Mouse (Mus musculus) T-cell, adult 2 months (primary cell): Measurements from ENCODE around the gene Akap13.
A peak's percentile ranks its signal among the peaks of the same experiment; 100 is the strongest.

Experiments used
- DNase-seq: peaks from one replicate; pipeline ENCODE4 v3.0.0; 2022; ENCODE audit warnings: low spot score

Gene Akap13

GRCm38 (mm10) chr7:75460290-75460689 is 5.0 kb downstream of the Akap13 start:
- no peak for DNase-seq

- DNase-seq = no peak
Observed at GRCm38 (mm10) chr7:75463579-75464162, 8.3 kb downstream of the Akap13 start.

DNA sequence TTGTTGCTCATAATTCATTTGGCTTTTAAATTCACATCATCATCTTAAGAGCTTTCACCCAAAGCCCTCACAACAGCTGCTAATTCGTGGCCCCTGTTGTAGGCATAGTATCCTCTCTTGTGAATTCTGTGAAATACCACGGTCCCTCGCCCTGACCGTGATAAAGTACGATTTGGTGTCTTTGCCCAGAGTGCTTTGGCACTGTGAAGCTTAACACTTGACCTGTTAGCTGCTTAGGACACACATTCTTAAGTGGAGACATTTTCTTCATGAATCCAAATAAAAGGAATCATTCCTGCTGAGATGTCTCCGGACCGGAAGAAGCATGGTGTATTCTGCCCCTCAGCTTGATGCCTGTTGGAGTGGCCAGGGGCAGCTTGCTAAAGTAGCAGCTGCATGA is 12.5 kb downstream of the Akap13 start:
- DNase-seq = no peak

DNA sequence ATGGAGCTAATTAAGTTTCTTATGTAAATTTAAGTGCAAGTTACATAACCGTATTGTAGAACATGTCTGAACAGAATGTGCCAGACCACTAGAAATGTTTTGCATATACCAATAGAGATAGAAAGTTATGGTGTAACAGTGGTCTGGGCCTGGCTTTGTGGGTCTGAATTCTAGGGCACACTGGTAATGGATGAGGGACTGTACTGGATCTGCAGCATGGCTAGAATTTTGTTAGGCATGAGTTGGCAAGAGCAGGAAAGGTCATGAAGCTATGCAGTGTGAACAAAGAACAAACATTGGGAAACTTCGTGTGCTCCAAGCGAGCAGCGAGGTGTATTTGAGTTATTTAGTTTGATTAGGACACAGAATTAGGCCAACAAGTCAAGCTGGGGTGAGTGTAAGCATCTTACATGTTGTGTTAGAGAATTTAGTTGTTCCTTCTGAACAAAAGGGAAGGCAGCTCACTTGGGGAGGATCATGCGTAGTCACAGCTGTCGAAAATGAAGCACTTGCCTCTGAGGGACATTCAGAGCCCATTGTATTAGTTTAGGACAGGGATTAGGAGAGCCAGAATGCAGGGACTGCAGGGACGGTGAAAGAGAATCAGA is 15.1 kb downstream of the Akap13 start:
- DNase-seq = no peak

DNA sequence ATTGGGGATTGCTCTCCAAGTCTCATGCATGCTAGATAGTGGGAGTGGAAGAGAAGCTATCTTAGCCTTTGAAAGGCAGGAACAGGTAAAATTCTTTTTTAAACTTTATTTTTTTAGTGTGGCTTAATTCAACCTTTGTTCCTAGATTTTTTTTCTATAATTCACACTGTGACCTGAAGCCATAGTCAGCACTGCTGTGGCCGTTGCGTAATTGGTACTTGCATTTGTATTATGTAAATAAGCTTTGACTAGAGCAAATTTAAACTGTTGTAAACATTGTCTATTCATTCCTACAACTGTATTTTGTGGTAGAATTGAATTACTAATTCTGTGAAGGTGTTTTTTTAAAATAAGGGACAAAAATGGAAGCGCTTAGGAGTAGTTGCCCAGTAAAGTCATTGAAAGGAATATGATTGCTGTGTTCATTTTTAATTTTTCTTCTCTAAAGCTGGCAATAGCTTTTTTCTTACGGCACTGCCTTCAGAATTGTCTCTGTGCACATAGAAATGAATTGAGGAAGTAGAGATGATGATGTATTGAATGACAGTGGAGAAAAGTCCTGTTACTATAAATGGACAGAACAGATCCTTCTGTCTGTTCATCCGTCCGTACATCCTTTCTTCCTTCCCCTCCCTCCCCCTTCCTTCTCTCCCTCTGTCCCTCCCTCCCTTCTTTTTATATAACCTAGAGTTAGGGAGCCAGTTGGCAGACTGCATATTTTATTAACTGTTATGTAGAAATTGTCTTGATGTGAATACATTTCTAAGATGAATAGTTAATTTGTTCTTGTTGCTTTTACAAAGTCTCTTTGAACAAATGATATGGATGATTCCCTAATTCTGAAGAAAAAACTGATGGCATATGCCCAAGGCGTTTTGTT is 17.2 kb downstream of the Akap13 start:
- DNase-seq = no peak

DNA sequence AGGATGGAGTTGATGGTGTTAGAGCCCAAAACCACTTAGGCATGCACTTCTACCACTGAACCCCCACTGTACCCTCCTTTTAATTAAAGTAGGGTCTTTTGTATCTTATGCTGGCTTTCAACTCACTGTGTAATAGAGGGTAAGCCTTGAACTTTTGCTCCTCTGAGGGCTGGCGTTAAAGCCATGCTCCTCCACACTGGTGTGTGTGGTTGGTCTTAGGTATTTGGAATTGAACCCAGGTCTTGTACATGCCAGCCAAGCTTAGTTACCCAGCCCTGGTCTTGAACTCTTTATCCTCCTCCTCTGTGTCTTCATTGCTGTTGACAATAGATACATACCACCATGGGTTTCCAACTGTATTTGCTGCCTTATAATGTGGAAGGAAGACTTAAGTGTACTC is 18.0 kb downstream of the Akap13 start:
- DNase-seq = no peak

- no peak for DNase-seq
Observed at GRCm38 (mm10) chr7:75474064-75474463, 18.7 kb downstream of the Akap13 start.

DNA sequence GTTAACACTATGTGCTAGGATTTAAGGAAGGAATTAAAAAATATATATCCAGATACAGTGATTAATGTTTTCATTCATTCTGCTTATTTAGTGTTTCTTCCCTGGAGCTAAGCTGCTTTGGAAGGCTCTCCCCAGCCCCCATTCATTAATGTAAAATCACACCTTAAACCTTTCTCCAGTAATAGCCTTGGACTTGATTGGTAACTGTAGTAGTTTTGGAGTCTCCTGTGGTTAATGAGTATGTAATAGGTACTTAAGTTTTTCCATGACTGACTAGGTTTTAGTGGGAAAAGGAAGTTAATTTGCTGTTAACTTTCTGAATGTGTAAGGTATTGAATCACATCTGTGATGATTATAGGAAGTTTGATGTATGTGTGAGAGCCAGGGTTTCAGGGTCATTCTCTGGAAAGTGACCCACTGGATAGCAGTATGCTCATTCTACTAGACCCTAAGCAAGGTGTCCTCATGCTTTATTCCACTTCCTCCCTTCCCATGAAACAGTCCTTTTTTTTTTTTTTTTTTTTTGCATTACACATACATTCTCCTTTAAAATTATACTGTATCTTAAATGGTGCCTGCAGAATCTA is 19.3 kb downstream of the Akap13 start:
- no peak for DNase-seq

DNA sequence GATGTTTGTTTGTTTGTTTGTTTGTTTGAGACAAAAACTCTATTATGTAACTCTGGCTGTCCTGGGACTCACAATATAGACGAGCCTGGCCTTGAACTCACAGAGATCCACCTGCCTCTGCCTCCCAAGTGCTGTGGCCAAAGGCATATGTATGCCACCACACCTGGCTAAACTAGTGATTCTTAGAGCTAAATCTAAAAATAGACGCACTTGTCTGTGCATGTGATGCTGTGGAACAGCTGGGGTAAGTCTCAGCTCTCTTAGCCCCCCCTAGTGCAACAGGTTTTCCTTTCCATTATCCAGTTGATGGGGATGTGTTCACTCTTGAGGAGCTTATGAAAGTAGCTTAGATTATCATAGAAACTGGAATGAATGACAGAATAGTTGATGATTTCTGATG is 22.7 kb downstream of the Akap13 start:
- DNase-seq = no peak

GRCm38 (mm10) chr7:75480721-75481426 is 25.5 kb downstream of the Akap13 start:
- DNase-seq = no peak

- DNase-seq = peak; percentile 52
Observed at GRCm38 (mm10) chr7:75486031-75486430, 30.7 kb downstream of the Akap13 start.

GRCm38 (mm10) chr7:75495941-75496441 is 40.7 kb downstream of the Akap13 start:
- peak; percentile 66 for DNase-seq

- DNase-seq = no peak
Observed at GRCm38 (mm10) chr7:75498627-75499026, 43.3 kb downstream of the Akap13 start.

DNA sequence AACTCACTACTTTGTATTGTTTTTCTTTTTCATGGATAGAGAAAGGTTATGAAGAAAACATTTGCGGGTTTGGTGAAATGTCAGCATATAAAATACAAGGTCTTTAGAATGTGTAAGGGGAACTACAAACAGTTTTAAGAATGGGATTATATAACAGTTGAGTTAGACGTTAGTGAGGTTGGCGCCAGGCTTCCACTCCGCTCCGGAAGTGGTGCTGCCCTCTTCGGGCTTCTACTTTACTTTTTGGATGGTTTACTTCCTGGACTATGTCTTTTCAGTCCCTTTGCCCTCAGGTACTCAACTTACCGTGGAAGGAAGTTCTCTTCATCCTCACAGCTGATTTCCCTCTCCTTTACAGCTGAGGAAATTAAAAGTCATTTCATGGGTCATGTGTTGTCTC is 43.9 kb downstream of the Akap13 start:
- peak; percentile 39 for DNase-seq

- no peak for DNase-seq
Observed at GRCm38 (mm10) chr7:75500164-75500563, 44.8 kb downstream of the Akap13 start.

- no peak for DNase-seq
Observed at GRCm38 (mm10) chr7:75500793-75501192, 45.5 kb downstream of the Akap13 start.

DNA sequence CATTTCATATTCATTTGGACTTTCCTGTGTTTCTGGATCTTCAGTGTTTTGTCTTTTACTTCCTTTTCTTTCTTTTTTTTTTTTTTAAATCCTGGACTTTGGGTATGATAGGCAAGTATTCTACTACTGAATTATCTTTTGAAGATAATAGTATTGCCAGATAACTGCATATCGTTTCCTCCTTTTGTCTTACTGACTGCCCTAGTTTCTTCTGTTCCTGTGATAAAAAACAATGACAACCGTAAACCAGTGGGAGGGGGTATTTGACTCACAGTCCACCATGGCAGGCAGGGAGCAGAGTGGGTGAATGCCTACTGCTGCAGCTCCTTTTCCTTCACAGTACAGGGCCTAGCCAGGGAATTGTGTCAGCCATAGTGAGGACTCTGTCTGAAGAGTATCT is 49.2 kb downstream of the Akap13 start:
- DNase-seq = no peak

DNA sequence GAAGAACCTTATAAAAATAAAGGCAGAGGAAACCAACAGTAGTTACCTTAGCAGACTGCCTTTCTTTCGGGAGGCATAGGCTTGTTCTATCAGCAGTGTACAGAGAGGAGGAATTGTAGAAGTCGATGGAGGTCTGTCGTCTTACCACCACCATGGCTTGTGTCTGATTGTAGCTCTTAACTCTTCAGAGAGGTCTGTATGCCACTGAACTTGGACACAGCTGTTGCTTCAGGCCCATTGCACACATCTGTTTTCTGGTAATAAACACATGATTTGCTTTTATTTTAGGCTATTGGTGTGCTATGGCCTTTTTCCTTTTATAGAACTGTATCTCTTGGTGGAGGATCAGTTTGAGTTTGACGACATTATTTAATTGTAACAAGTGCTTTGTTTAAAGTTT is 51.3 kb downstream of the Akap13 start:
- no peak for DNase-seq

- no peak for DNase-seq
Observed at GRCm38 (mm10) chr7:75509085-75509873, 53.9 kb downstream of the Akap13 start.

DNA sequence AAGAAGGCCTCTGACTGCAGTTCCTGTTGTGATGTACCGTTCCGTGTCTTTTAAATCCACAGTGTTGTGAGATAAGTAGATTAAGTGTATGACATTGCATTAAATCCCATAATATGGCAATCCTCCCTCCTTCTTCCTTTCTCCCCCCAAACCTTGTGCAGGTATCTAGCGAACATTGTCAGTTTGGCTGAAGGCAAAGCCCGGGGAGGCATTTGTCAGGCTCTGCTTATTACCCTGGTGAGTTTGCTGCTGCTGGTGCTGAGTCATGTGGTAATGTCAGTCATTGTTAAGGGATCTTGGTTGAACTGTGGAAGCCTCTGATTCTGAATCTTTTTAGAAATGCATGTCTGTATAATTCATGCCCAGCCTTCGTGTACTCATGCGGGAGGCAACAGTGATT is 60.1 kb downstream of the Akap13 start:
- no peak for DNase-seq
